Mouse (Mus musculus) central nervous system, embryonic 18 days (tissue): ENCODE data around the gene Cox20. TPM values are rescaled to one million over a fixed set of nuclear protein-coding genes. Genes with fewer than 3 reads are reported as not detected.

Source experiments
- polyA plus RNA-seq: library from polyadenylated mRNA; depleted of rRNA; stranded (reverse); fragments of >200 nt; gene quantifications from 2 replicates; pipeline ENCODE4 v1.2.3, GENCODE M21; 2012; rRNA removed

Gene Cox20
- 97.8 and 104 TPM in 2 replicates for polyA plus RNA-seq

GRCm38 (mm10) chr1:178318389-178319184 is at the start of gene Cox20:
Gene Cox20, plus strand, starts transcription at chr1:178319130.

GRCm38 (mm10) chr1:178337551-178338317 is 18.8 kb downstream of the Cox20 start, which contains the start of gene Hnrnpu:
Gene Hnrnpu, minus strand, starts transcription at chr1:178337797.

Other genes with a start within 250 kb of the Cox20 start
- 14.6 and 14.7 TPM in 2 replicates for gene Desi2, start 131.7 kb upstream of the Cox20 start, polyA plus RNA-seq
- 302 and 312 TPM in 2 replicates for gene Hnrnpu, start 18.7 kb downstream of the Cox20 start, polyA plus RNA-seq
- 3.0 and 3.7 TPM in 2 replicates for gene Efcab2, start 87.0 kb downstream of the Cox20 start, polyA plus RNA-seq
- 11.0 and 11.5 TPM in 2 replicates for gene Kif26b, start 210.0 kb downstream of the Cox20 start, polyA plus RNA-seq